Mouse (Mus musculus) midbrain, postnatal 0 days (tissue): ENCODE data around the gene Celf2. TPM values are rescaled to one million over a fixed set of nuclear protein-coding genes. Genes with fewer than 3 reads are reported as not detected.

Experiments used
- ATAC-seq: fragments of 200-750 bp; cut with Nextera tagmentation; 2 replicates; pipeline ENCODE4 v1.8.0; 2017; ENCODE audit warnings: moderate number of reproducible peaks, mild to moderate bottlenecking, moderate TSS enrichment, moderate library complexity; ENCODE audit not compliant: low FRiP score
- DNase-seq: peaks from one replicate; pipeline ENCODE4 v3.0.0-alpha.2; 2015; ENCODE audit warnings: low spot score
- H3K27ac ChIP-seq: fragments of 300-500 bp; sonication (generic); 2 replicates; pipeline ENCODE4 v1.5.1; 2014; ENCODE audit warnings: low read depth, mild to moderate bottlenecking, low read length, mixed read lengths
- H3K27me3 ChIP-seq: fragments of 300-500 bp; sonication (generic); 2 replicates; pipeline ENCODE4 v1.6.1; 2014; ENCODE audit warnings: low read length, control low read depth, mixed read lengths; ENCODE audit not compliant: insufficient read depth
- H3K36me3 ChIP-seq: fragments of 300-500 bp; sonication (generic); 2 replicates; pipeline ENCODE4 v1.6.1; 2014; ENCODE audit warnings: low read length, control low read depth, mixed read lengths; ENCODE audit not compliant: insufficient read depth
- H3K4me1 ChIP-seq: fragments of 300-500 bp; sonication (generic); 2 replicates; pipeline ENCODE4 v1.6.1; 2014; ENCODE audit warnings: mild to moderate bottlenecking, control low read depth, antibody characterized with exemption, low read length, mixed read lengths; ENCODE audit not compliant: insufficient read depth
- H3K4me2 ChIP-seq: fragments of 300-500 bp; sonication (generic); 2 replicates; pipeline ENCODE4 v1.6.1; 2014; ENCODE audit warnings: low read depth, mild to moderate bottlenecking, low read length, mixed read lengths; ENCODE audit not compliant: poor library complexity, severe bottlenecking
- H3K4me3 ChIP-seq: fragments of 300-500 bp; sonication (generic); 2 replicates; pipeline ENCODE4 v1.5.1; 2014; ENCODE audit warnings: low read depth, mild to moderate bottlenecking, low read length, moderate library complexity
- H3K9ac ChIP-seq: fragments of 300-500 bp; sonication (generic); replicated peaks from 2 replicates; pipeline ENCODE4 v1.6.1; 2014; ENCODE audit warnings: mild to moderate bottlenecking, low read length, moderate library complexity, mixed read lengths; ENCODE audit not compliant: poor library complexity, severe bottlenecking
- H3K9me3 ChIP-seq: fragments of 300-500 bp; sonication (generic); 2 replicates; pipeline ENCODE4 v1.6.1; 2016; ENCODE audit warnings: low read length, control low read depth
- CTCF ChIP-seq: IDR thresholded peaks from 2 replicates; pipeline ENCODE4 v1.5.1; 2016; ENCODE audit warnings: antibody characterized with exemption, mild to moderate bottlenecking
- WGBS: fragments of 180-500 bp; shearing (Covaris S2); extraction: QIAGEN DNeasy Blood & Tissue Kit; methylation state at CpG from one replicate; pipeline ENCODE4 v1.1.7; 2014; 5-methylcytosine and 5-hydroxymethylcytosine counted together
- polyA plus RNA-seq: library from polyadenylated mRNA; unstranded; fragments of >200 nt; fragmentation: Nextera tagmentation; extraction: Ambion mirVana; gene quantifications from 2 replicates; pipeline ENCODE4 v1.2.1, GENCODE M21; 2015
- total RNA-seq: library from RNA; depleted of rRNA; stranded (reverse); fragments of >200 nt; gene quantifications from 2 replicates; pipeline ENCODE4 v1.2.3, GENCODE M21; 2014

The Celf2 gene
- total and polyA plus RNA-seq, 2 experiments from 2014 or later: 112 to 135 TPM

- TF ChIP-seq CTCF: no peak
- Histone ChIP-seq H3K27ac (no peak overlapping the region), H3K9ac (no peak overlapping the region), H3K9me3 (no peaks in the 10 kb centered on the region), H3K27me3 (no peaks in the 10 kb centered on the region), H3K36me3 (no peaks in the 10 kb centered on the region), H3K4me1 (peaks cover 5% of the 10 kb centered on the region; the same call in 1 of the 2 replicates), H3K4me2 (no peak overlapping the region), H3K4me3 (no peak overlapping the region)
- DNase-seq (peak; percentile 47), ATAC-seq (no peak)
- 77% methylated on average over 7 of the region's 7 CpGs for WGBS
Measured at GRCm38 (mm10) chr2:7060490-7061105, 448.8 kb downstream of the Celf2 start.

DNA sequence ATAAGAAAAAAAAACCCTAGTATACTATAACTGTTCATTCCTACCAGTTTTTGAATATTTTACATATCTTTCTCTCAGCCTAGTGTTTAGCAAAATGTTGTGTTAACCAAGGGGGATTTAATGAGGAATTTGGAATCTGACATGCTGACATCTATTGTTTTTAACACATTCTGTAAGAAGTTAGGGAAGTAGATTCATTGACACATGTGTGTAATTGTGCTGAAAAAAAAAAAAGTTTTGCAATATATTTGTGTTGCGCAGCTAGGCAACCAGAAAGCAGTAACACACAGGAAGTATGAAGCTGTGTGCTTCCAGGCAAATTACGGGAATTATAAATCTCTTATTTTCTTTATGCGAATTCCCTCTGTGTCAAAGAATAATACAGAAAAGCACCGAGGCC, 453.0 kb downstream of the Celf2 start:
- DNase-seq: no peak

GRCm38 (mm10) chr2:7055958-7056357, 453.4 kb downstream of the Celf2 start:
- Histone ChIP-seq H3K36me3 (no peaks in the 10 kb centered on the region), H3K9me3 (no peaks in the 10 kb centered on the region), H3K4me1 (no peaks in the 10 kb centered on the region), H3K4me2 (no peak overlapping the region), H3K4me3 (no peak overlapping the region), H3K27me3 (no peaks in the 10 kb centered on the region), H3K9ac (no peak overlapping the region), H3K27ac (no peak overlapping the region)
- WGBS: 56% methylated on average over 3 of the region's 3 CpGs
- no peak for TF ChIP-seq CTCF
- ATAC-seq: no peak
- DNase-seq: peak; percentile 16

More for the DNA sequence above, 453.0 kb downstream of the Celf2 start:
- 53% methylated on average over 4 of the region's 4 CpGs for WGBS
- Histone ChIP-seq H3K4me2 (no peak overlapping the region), H3K4me3 (no peak overlapping the region), H3K27ac (no peak overlapping the region), H3K9ac (no peak overlapping the region), H3K4me1 (no peaks in the 10 kb centered on the region), H3K36me3 (no peaks in the 10 kb centered on the region), H3K9me3 (no peaks in the 10 kb centered on the region), H3K27me3 (no peaks in the 10 kb centered on the region)
- ATAC-seq: no peak
- TF ChIP-seq CTCF: no peak

DNA sequence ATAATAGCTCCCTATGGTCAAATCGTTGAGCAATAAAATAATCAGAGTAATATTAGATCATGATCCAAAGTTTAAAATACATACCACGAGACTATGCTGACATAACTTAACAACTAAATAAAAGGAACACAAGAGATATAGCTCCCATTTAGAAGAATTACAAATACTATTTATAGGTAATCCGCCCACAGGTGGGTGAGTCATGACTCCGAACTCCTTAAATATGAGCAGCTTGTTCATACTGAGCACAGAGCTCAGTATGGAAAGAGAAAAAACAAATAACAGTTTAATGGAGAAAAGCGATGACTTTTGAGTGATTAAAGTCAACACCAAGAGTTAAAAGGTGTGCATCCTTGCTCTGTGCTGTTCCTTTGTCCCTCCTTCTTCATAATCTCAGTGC, 458.3 kb downstream of the Celf2 start:
- 95% methylated on average over 5 of the region's 5 CpGs for WGBS
- Histone ChIP-seq H3K27ac (no peak overlapping the region), H3K4me1 (no peaks in the 10 kb centered on the region), H3K4me3 (no peak overlapping the region), H3K9me3 (no peaks in the 10 kb centered on the region), H3K27me3 (no peaks in the 10 kb centered on the region), H3K36me3 (no peaks in the 10 kb centered on the region), H3K4me2 (no peak overlapping the region), H3K9ac (no peak overlapping the region)
- DNase-seq (no peak), ATAC-seq (no peak)
- no peak for TF ChIP-seq CTCF

- Histone ChIP-seq H3K4me2 (no peak overlapping the region), H3K27ac (0 out of 2 replicates have a peak overlapping the region, but pooled peaks have one; percentile 32), H3K27me3 (no peaks in the 10 kb centered on the region), H3K9ac (no peak overlapping the region), H3K4me3 (no peak overlapping the region), H3K36me3 (no peaks in the 10 kb centered on the region), H3K4me1 (no peaks in the 10 kb centered on the region), H3K9me3 (no peaks in the 10 kb centered on the region)
- DNase-seq: no peak
- no peak for TF ChIP-seq CTCF
- WGBS: 13% methylated on average over 1 of the region's 1 CpGs
- no peak for ATAC-seq
Measured at GRCm38 (mm10) chr2:7046155-7046554, 463.2 kb downstream of the Celf2 start.

GRCm38 (mm10) chr2:7045531-7045930, 463.8 kb downstream of the Celf2 start:
- 53% methylated on average over 4 of the region's 4 CpGs for WGBS
- peak overlapping the region; percentile 32; the same call in 1 of the 2 replicates for H3K27ac ChIP-seq
- H3K9me3 ChIP-seq: no peaks in the 10 kb centered on the region
- no peak for TF ChIP-seq CTCF
- no peak overlapping the region for H3K4me3 ChIP-seq
- DNase-seq (no peak), ATAC-seq (no peak)
- no peaks in the 10 kb centered on the region for H3K36me3 ChIP-seq
- H3K27me3 ChIP-seq: no peaks in the 10 kb centered on the region
- no peaks in the 10 kb centered on the region for H3K4me1 ChIP-seq
- no peak overlapping the region for H3K4me2 ChIP-seq
- H3K9ac ChIP-seq: no peak overlapping the region
